Mouse (Mus musculus) Patski (cell line): ENCODE results near the gene Fmnl2. TPM values are rescaled to one million over a fixed set of nuclear protein-coding genes. Genes with fewer than 3 reads are reported as not detected.

ENCODE experiments used
- ATAC-seq: fragments of 100-300 bp; one replicate; pipeline ENCODE4 v1.8.0; 2021
- CTCF ChIA-PET: fragments of 350-600 bp; sonication (Branson Sonifier 250); formaldehyde crosslinking; loops from one replicate; lab custom pipeline; 2022; ENCODE audit warnings: inconsistent platforms; lab: Charles Lee
- POLR2A ChIA-PET: fragments of 350-600 bp; sonication (Branson Sonifier 250); formaldehyde crosslinking; loops from one replicate; lab custom pipeline; 2022; ENCODE audit warnings: antibody characterized with exemption, inconsistent platforms; lab: Charles Lee
- DNase-seq: peaks from one replicate; pipeline ENCODE4 v3.0.0-alpha.2; 2011; ENCODE audit warnings: low read depth, low spot score
- H3K27me3 ChIP-seq: fragments of 371-371 bp; one replicate; pipeline ENCODE4 v1.5.1; 2021
- CTCF ChIP-seq: fragments of 100-300 bp; IDR thresholded peaks from one replicate; pipeline ENCODE4 v1.5.1; 2021
- in situ Hi-C: fragments of 300-500 bp; cut with MboI; formaldehyde crosslinking; loops from 3 replicates; pipeline ENCODE4 v1.11.1; 2018; ENCODE audit warnings: low pct_unique_long_range_greater_than_20kb, mixed read lengths
- polyA plus RNA-seq: library from polyadenylated mRNA; unstranded; gene quantifications from one replicate; pipeline ENCODE4 v1.2.3, GENCODE M21; 2021

Gene Fmnl2
- polyA plus RNA-seq, 1 experiment from 2014 or later: 14.4 TPM

DNA sequence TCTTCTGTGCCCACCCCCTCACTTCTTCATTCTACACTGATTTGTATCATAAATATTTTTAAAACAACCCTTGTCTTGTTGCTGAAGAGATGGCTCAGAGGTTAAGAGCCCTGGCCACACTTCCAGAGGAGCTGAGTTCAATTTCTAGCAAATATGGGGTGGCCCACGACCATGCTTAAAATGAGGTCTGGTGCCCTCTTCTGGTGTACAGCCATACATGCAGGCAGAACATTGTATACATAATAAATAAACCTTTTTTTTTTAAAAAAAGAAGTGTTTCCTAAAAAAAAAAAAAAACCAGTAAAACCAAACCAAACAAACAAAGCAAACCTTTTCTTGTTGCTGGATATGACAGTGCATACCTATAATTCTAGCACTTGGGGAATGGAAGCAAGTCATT is 225.6 kb downstream of the Fmnl2 start:
- in situ Hi-C loops: no loop called here
- ChIA-PET CTCF (interaction anchor here (0.7 to 1.6 kb wide), 12 partner anchors 10 to 461 kb away, joined by 3 to 7 read pairs (median 3); no protein-coding TSS in a partner anchor), POLR2A (interaction anchor here (1.4 kb wide), 1 partner anchor 225 kb away, joined by 3 read pairs; the partner anchor contains the start of gene Fmnl2)
- ATAC-seq (no peak), DNase-seq (no peak)
- peak; percentile 75 for TF ChIP-seq CTCF
- no peaks in the 10 kb centered on the region for H3K27me3 ChIP-seq

DNA sequence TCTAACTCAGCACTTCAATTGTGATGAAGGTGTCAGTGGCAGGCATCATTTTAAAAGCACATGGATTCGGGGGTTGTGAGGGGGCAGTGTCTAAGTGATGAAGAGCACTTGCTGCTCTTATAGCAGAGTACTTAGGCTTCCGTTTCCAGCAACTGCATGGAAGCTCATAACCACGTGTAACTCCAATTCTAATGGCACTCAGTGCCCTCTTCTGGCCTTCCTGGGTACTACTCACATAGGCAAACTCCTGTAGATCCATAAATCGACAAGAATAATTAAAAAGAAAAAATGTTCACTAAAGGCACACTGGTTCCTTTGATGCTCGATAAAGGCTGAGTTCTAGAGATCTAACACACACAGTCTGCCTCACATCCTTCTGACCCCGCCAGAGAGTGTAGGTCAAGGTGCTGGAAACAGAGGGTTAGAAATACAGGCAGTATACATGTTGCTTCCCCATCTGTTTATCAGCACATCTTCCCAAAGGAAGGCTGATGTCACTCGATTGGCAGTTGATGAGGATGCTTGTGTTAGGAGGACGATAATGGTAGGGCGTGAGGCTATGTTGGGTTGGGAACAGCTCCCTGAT is 228.1 kb downstream of the Fmnl2 start:
- in situ Hi-C loops: loop anchor here (5.0 kb wide), 2 partner anchors 228 to 318 kb away; partner anchors contain the start of gene Fmnl2
- CTCF ChIA-PET: interaction anchor here (1.0 to 1.9 kb wide), 4 partner anchors 319 to 329 kb away, joined by 4 to 11 read pairs (median 6); no protein-coding TSS in a partner anchor

DNA sequence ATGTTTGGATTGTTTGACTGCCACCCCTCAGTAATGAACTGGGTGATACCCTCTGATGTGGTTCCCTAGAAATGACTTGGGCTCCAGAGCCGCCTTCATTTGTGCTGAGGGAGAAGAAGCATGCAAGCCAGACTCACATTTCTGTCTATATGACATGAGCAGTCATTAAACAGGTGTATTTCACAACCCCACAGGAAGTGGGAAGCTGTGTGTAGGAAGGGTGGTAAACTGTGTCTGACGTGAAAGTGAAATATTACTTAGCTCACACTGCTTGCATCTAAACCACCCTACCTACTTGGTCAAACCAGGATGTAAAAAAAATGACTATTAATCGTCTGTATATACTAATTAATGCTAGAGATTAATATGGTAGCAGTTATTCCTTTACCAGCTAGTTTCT is 231.1 kb downstream of the Fmnl2 start:
- POLR2A ChIA-PET: no interaction called here
- DNase-seq: no peak
- no peaks in the 10 kb centered on the region for H3K27me3 ChIP-seq
- TF ChIP-seq CTCF: no peak
- CTCF ChIA-PET: interaction anchor here (0.8 to 1.3 kb wide), 2 partner anchors 33 to 332 kb away, joined by 3 read pairs; no protein-coding TSS in a partner anchor
- no peak for ATAC-seq
- in situ Hi-C loops: loop anchor here (5.0 kb wide), 2 partner anchors 231 to 321 kb away; partner anchors contain the start of gene Fmnl2

More for the DNA sequence above, 228.1 kb downstream of the Fmnl2 start:
- no peak for ATAC-seq
- POLR2A ChIA-PET: no interaction called here
- TF ChIP-seq CTCF: peak; percentile 70
- no peak for DNase-seq
- H3K27me3 ChIP-seq: no peaks in the 10 kb centered on the region

DNA sequence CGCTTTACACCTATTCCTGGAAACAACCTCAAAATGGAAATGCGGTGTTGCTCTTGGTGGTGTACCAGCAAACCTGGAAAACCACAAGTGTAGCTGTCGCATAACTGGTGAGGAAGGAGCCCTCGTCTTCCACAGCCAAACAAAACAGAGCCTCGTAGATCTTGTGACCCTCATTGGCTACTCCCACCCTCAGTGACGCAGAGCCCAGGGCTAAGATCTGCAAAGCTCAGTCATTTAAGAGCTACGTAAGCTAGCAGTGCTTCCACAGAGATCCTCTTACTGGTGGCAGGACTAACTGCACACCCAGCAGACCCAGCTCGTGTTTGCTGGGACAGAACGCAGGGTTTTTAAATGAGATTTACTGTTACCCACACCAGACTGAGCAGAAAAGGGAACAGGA is 237.4 kb downstream of the Fmnl2 start:
- DNase-seq: no peak
- CTCF ChIA-PET: interaction anchor here (1.3 to 1.5 kb wide), 2 partner anchors 27 to 339 kb away, joined by 3 to 5 read pairs; no protein-coding TSS in a partner anchor
- TF ChIP-seq CTCF: no peak
- H3K27me3 ChIP-seq: no peaks in the 10 kb centered on the region
- no peak for ATAC-seq
- in situ Hi-C loops: no loop called here
- POLR2A ChIA-PET: interaction anchor here (0.8 kb wide), 1 partner anchor 14 kb away, joined by 5 read pairs; no protein-coding TSS in a partner anchor

DNA sequence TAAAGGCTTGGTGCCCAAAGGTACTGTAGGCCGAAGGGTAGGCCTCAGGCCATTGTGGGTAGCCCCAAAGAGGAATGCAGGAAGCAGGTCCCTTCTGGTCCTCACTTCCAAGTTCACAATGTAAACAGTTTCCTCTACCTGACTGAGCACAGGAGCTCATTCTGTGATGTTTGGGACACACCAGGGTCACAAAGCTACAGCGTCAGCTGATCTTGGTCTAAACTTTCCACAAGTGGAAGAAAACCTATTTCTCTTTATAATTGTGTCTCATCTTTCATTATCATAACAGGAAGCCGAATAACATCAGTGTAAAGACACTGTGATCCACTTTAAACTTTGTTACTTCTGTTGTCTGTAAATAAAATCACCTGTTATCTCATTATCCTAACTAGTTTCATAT is 237.8 kb downstream of the Fmnl2 start:
- CTCF ChIA-PET: interaction anchor here (1.3 to 1.5 kb wide), 2 partner anchors 26 to 339 kb away, joined by 3 to 5 read pairs; no protein-coding TSS in a partner anchor
- POLR2A ChIA-PET: interaction anchor here (0.8 kb wide), 1 partner anchor 14 kb away, joined by 5 read pairs; no protein-coding TSS in a partner anchor

DNA sequence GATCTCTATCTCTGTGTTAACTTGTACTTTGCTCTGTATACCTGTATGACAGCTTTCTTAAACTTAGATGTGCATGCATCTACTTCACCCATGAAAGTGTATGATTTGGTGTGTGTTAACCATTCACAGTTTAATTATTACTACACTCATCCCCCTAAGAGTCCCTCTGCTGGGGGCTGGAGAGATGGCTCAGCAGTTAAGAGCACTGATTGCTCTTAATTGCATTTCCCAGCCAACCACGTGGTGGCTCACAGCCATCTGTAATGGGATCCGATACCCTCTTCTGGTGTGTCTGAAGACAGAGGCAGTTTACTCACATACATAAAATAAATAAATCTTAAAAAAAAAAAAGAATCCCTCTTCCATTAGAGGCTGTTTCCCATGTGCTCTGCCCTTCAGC is 242.4 kb downstream of the Fmnl2 start:
- ATAC-seq: no peak
- TF ChIP-seq CTCF: no peak
- CTCF ChIA-PET: interaction anchor here (1.1 to 1.8 kb wide), 2 partner anchors 11 to 343 kb away, joined by 3 to 12 read pairs; no protein-coding TSS in a partner anchor
- DNase-seq: no peak
- H3K27me3 ChIP-seq: no peaks in the 10 kb centered on the region
- POLR2A ChIA-PET: no interaction called here
- in situ Hi-C loops: loop anchor here (25.0 kb wide), 1 partner anchor 463 kb away; no protein-coding TSS in a partner anchor

More for the DNA sequence above, 237.8 kb downstream of the Fmnl2 start:
- ATAC-seq (no peak), DNase-seq (no peak)
- no peaks in the 10 kb centered on the region for H3K27me3 ChIP-seq
- no peak for TF ChIP-seq CTCF
- in situ Hi-C loops: no loop called here

DNA sequence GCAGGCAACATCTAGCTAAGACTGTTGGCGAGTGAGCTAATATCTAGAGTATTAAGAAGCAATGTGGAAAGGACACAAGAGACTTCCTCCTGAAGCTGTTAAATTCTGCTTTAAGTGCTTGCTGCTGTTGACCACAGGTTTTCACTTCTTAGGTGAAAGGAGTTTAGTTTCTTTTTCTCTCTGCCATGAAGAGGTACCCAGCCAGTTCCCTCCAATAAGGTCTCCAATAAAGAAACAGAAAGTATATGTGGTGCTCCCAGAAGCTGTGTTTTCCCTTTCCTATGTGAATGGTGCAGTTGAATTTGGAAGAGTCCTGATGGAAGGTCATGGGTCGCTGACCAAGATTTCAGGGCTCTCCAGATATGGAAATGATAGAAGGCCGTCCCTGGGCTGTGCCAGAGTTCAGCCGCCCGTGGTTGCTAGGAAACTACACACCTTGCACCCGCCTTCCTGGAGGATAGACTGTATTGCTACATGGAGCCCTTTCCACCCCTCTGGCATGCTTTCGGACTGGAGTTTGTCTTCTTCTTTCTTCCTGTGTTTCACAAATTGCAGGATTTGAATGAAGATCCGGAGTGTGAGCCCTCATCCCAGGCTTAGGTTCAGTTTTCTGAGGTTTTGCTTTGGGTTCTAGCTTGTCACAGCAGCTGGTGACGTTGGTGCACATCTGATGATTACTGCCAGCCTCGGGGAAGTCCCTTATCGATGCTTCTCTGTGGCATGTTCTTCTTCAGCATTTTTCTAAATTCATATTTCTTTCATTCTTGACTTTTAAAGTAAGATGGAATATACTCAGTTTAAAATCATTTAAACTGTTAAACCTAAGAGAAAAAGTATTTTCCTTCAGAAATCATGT is 244.5 kb downstream of the Fmnl2 start:
- ChIA-PET POLR2A (no interaction called here), CTCF (interaction anchor here (1.2 to 1.5 kb wide), 2 partner anchors 9 to 20 kb away, joined by 4 read pairs; no protein-coding TSS in a partner anchor)
- ATAC-seq: no peak
- no peak for TF ChIP-seq CTCF
- in situ Hi-C loops: loop anchor here (25.0 kb wide), 1 partner anchor 465 kb away; no protein-coding TSS in a partner anchor
- no peaks in the 10 kb centered on the region for H3K27me3 ChIP-seq
- no peak for DNase-seq

DNA sequence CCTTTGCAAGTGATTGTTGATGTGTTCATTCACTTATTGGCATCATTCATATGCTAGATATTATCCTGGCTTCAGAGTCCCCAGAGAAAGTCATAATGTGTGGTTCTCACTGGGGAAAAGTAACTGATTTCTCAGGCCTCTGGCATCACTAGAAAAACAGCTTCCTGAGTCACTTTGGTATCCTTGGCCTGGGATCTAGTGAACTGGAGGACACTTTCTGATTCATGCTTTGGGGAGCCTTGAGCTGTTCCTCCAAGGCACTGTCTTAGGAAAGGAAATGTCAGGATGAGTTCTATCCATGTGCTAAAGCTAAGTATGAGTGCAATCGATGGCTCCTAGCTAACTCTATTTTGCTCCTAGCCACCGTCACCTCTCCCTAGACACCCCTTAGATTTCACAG is 245.2 kb downstream of the Fmnl2 start:
- TF ChIP-seq CTCF: no peak
- CTCF ChIA-PET: interaction anchor here (1.2 to 1.3 kb wide), 2 partner anchors 12 to 19 kb away, joined by 4 read pairs; no protein-coding TSS in a partner anchor

DNA sequence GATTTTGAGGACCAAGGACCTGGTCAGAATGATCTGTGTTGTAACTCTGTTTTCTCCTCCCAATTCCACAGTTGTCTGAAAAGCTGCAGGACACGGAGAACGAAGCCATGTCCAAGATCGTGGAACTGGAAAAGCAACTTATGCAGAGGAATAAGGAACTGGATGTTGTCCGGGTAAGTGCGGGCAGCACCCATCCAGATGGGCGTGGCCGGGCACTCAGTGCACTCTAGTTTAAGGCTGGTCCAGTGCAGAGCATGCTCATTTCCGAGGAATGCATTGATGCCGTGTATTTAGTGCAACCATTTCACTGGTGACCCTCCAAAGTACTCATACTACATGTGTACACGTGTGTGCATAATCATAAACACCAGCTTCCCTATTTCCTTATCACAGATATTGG is 247.7 kb downstream of the Fmnl2 start:
- H3K27me3 ChIP-seq: no peaks in the 10 kb centered on the region
- in situ Hi-C loops: loop anchor here (25.0 kb wide), 1 partner anchor 468 kb away; no protein-coding TSS in a partner anchor
- ATAC-seq (no peak), DNase-seq (no peak)
- TF ChIP-seq CTCF: no peak
- ChIA-PET POLR2A (no interaction called here), CTCF (interaction anchor here (0.9 kb wide), 1 partner anchor 14 kb away, joined by 3 read pairs; no protein-coding TSS in a partner anchor)

More for the DNA sequence above, 245.2 kb downstream of the Fmnl2 start:
- ATAC-seq: no peak
- DNase-seq: no peak
- in situ Hi-C loops: loop anchor here (25.0 kb wide), 1 partner anchor 466 kb away; no protein-coding TSS in a partner anchor
- no peaks in the 10 kb centered on the region for H3K27me3 ChIP-seq
- POLR2A ChIA-PET: no interaction called here

DNA sequence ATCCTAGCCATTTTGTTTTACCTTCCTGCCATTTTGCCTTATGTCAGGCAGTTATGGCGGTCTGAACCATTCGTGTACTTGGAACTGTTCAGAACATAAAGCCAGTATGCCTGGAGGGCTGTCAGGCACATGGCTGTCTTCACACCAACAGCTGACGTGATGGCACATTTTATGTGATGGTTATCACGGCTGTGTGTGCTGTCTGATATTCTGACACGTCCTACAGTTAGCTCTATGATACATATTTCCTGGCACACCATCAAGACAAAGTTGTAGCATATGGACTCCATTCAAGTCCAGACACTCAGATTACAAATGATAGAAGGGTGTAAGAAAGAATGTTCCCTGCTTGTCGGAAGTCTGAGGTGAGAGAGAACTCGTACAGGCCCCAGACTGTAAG is 248.4 kb downstream of the Fmnl2 start:
- ChIA-PET POLR2A (interaction anchor here (0.6 kb wide), 1 partner anchor 318 kb away, joined by 3 read pairs; no protein-coding TSS in a partner anchor), CTCF (interaction anchor here (1.1 kb wide), 1 partner anchor 16 kb away, joined by 4 read pairs; no protein-coding TSS in a partner anchor)
- in situ Hi-C loops: loop anchor here (25.0 kb wide), 1 partner anchor 469 kb away; no protein-coding TSS in a partner anchor
- DNase-seq (no peak), ATAC-seq (no peak)
- H3K27me3 ChIP-seq: no peaks in the 10 kb centered on the region
- TF ChIP-seq CTCF: no peak
